Mouse (Mus musculus): ENCODE results near the gene Eif5a.
"Not testable (repeated sequence)": the region's sequence is repeated elsewhere in the genome, so short reads cannot be mapped to it uniquely, and the experiment has no call there.

Eif5a gene

DNA sequence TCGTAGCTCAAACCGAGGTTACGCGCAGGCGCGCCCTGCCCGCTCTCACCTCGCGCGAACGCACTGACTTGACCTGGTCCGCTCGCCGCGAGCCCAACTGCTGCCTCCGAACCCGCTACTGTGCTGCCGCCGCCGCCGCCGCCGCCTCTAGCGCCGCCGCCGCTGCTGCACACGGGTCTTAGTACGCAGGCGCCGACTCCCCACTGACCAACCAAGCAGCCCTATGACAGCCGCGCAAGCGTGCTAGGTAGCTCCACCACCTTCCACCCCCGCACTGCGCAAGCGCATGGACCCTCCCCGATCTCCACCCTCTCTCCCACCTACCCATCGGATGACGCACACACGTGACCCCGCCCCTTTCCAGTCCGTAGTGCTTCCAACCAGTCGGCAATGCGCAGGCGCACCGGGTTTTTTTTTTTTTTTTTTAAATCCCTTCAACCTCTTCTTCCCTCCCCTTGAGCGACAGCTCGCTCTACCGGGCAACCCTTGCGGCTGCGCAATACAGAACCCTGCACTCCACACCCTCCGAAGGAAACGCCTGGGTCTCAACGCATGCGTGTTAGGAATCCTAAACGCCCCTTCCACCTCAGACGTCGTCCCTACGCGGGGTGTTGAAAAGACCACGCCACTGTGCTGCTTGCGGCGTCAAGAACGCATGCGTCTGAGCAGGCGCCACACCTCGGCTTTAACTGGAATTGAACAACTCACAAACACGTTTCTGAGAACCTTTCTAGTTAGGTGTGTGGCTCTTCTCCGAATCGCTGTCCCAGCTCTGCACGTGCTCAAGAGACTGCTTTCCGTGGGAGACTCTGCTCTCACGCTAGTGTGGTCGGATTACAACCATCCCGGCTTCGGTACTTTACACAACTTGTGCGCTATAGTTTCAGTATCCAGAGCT is at the start of gene Eif5a:
Gene Eif5a (minus strand): TSS at position 845 of the 898 bp plus-strand sequence.
- DNase-seq (ENCODE audit: low spot score) = peak; percentile 100

- DNase-seq (ENCODE audit: low spot score) = no peak
These were observed 49.0 kb upstream of the Eif5a start for GRCm38 (mm10) chr11:69970775-69971174.

DNA sequence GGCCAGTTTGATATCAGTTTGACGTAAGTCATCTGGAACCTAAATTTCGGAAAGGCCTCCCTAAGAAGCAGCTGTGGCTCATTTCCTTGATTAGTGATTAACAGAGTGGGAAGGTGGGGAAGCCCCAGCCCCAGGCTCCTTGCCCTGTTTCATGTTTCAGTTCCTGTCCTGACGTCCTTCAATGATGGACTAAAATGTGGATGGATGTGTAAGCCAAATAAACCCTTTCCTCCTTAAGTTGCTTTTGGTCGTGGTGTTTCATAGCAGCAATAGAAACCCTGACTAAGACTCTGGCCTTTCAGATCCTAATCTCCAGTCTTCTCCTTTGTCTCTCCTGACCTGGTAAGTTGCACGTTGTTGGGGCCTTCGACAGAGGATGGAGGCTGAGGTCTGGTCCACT is 48.5 kb upstream of the Eif5a start:
- DNase-seq (ENCODE audit: low spot score) = no peak

DNA sequence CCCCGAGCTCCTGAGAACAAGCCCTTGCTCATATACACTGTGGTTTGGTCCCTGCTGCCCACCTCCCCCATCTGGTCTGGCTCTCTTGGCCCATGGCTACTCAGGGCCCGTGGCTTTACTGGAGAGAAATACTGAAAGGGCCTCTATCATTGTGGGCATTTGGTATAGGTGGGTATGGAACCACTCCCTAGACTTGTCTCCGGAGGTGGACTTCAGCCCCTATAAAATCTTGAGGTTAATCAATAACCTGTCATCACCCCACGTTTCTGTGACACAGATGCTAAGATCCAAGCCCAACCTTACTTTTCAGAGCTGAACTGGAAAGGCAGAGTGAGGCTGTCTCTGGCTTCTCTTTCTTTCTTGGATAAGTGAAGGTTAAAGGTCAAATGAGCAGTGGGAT is 47.0 kb upstream of the Eif5a start:
- DNase-seq (ENCODE audit: low spot score) = no peak

- DNase-seq (ENCODE audit: low spot score) = no peak
These were observed 45.2 kb upstream of the Eif5a start for GRCm38 (mm10) chr11:69966860-69967517.

- DNase-seq (ENCODE audit: low spot score) = peak; percentile 58
These were observed 44.5 kb upstream of the Eif5a start for GRCm38 (mm10) chr11:69966006-69966859.

DNA sequence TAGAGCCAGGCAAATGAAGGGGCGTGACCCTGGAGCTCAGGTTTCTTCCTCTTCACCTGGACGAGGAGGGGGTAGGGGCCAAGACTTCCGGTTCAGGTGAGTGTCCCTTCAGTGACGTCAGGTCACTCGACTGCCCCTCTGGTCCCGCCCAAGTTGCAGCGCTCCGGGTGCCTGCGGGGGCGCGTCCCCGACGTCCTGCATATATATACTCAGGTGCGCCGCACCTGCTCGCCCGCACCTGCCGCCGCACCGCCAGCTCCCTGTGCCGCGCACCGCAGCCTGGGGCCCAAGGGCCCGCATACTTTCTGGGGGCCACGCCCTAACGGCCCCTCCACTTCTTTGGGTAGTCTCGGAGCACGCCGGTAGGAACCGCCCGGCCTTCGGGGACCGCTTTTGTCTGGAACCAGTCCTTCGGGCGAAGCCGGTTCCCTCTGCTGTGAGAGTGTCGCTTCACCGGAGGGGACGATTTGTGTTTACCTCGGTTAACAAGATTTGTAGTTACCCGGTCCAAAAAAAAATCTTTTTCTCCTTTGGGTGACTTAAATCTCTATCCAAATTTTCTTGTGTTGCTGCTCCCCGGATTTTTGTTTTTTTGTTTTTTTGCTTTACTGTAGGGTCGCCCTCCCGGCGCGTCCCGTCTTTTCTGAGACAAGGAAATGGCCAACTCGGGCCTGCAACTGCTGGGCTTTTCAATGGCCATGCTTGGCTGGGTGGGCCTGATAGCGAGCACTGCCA is 43.7 kb upstream of the Eif5a start:
- DNase-seq (ENCODE audit: low spot score) = peak; percentile 42

DNA sequence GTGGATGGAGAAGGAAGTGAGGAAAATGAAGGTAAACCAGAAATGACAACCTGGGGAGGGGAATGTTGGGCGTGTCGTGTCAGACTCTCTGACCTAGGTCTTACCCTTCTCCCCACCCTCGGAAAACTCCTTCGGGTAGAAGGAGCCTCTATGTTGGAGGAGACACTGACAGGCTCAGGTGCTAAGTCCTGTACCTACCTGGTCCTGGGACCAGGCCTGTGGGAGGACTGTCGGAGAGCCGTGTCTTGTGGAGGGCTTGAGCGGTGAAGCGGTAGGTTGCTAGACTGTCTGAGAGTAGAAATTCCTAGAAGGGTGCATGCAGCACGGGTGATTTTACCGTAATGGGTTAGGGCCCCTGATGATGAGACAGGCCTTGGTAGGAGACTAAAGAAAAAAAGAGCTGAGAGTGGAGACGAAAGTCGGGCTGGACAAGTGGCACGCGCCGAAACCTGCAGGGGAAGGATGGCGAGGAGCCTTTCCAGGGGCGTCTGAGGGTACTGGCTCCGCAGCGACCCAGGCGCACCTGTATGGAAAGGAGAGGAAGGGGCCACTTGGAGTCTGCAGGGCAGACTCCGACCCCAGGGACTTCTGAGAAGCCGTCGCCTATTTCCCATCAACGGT is 43.0 kb upstream of the Eif5a start, which contains the start of gene Cldn7:
Gene Cldn7 (plus strand): TSS at position 130 of the 621 bp plus-strand sequence.
- peak; percentile 19 for DNase-seq (ENCODE audit: low spot score)

DNA sequence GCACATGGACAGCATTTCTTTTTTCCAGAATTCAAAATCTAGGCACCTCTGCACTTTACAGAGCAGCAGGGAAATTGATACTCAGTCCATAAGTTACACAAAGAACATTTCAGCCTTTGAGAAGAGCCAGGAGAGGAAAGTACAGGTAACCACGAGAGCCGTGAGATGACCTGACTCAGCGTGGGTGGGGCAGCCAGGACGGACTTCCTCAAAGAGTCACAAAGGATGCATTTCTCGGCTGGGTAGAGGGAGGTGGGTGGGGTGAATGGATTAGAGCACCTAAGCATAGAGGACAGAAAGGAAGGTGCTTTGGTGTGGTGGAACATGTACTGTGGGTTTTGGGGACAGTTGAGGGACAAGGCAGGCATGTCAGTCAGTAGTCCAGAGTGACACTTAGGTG is 40.1 kb upstream of the Eif5a start:
- no peak for DNase-seq (ENCODE audit: low spot score)

DNA sequence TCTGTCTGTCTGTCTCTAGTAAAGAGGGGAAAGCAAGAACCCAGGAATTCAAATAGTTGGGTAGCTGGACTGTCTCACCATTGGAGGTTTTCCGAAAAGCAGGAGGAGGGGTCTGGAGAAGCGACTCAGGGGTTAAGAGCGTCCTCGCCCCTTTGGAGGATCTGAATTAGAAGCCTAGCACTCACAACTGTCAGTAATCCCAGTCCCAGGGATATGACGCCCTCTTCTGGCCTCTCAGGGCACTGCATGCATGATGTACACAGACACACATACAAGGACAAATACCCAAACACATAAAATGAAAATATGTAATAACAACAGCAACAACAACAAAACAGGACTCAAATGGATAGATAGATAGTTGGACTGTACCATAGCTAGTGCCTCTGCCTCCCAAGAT is 38.9 kb upstream of the Eif5a start:
- no peak for DNase-seq (ENCODE audit: low spot score)

- DNase-seq (ENCODE audit: low spot score) = no peak
These were observed 34.5 kb upstream of the Eif5a start for GRCm38 (mm10) chr11:69956218-69956617.

GRCm38 (mm10) chr11:69955618-69956017 is 33.9 kb upstream of the Eif5a start:
- not testable (repeated sequence) for DNase-seq (ENCODE audit: low spot score)

- DNase-seq (ENCODE audit: low spot score) = no peak
These were observed 31.6 kb upstream of the Eif5a start for GRCm38 (mm10) chr11:69953267-69953915.

DNA sequence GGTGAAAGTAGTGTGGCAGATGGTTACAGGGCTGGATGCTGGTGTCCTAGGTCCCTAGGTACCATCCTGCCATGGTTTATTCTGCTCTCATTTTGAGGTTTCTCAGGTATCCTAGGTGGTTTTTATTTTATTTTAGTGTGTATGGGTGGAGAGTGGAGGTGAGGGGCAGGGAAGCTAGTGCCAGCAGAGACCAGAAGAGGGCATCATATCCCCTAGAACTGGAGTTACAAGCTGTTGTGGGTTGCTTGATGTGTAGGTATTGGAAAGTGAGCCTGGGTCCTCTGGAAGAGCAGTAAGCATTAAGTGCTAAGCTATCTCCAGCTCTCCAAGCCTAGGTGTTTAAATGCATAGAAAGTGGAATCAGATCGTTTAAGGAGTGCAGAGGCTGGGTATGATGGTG is 30.5 kb upstream of the Eif5a start:
- no peak for DNase-seq (ENCODE audit: low spot score)

GRCm38 (mm10) chr11:69950807-69951459 is 29.2 kb upstream of the Eif5a start:
- DNase-seq (ENCODE audit: low spot score) = no peak

DNA sequence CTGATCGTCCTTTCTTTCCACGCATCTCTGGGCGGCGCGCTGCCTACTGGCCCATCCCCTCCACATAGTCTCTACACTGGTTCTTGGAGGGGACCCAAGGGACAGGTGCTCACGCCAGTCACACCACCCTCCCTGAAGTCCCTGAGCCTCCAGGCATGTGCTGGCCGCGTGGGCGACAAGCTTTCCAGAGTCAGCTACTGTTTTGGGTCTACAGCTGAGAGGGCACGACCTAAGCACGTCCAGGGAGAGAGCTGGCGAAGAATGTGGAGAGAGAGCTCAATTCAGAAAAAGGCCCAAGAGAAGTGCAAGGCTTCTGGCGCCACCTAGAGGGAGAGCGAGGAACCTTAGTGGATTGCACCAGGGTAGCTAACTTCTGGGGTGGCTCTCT is 27.0 kb upstream of the Eif5a start:
- peak; percentile 78 for DNase-seq (ENCODE audit: low spot score)

GRCm38 (mm10) chr11:69948066-69948762 is 26.5 kb upstream of the Eif5a start, which contains the start of gene Slc2a4:
Gene Slc2a4, minus strand, starts transcription at chr11:69948188.
- peak; percentile 84 for DNase-seq (ENCODE audit: low spot score)

DNA sequence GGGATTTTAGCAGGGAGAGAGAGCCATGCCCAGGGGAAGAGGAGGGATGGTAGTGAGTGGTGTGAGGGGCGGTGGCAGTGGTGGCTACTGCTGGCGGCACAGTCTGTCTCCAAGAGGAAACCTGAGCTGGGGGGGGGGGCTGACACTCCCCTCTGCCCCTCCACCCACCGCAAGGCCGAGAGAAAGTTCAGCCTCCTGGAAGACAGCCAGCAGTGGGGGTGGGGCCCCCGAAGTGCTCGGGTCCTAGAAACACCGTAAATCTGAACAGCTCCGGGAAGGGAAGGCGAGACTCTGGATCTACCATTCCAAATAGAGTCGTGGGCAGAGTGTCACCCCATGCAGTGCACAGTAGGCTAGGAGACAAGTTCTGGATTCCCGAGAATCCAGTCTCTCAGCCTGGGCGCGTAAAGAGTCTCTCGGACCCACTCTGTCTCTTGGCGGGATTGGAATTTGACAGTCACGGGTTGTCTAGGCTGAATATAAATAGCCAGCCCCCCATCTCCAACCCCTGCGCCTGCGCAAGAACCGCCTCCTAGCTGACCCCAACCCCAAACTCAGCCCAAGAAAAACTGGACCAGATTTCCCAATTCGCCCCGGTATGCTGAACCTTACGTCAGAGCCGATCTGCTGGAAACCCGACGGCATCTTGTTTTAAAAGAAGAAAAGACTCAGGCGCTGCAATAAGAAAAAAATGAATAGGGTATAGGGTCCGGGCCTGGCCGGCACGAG is 25.7 kb upstream of the Eif5a start:
- no peak for DNase-seq (ENCODE audit: low spot score)

Measured in urinary bladder, postnatal 25 days (tissue).